Mouse (Mus musculus) forebrain, embryonic 14.5 days (tissue): Measurements from ENCODE around the gene Pheta1. TPM values are rescaled to one million over a fixed set of nuclear protein-coding genes. Genes with fewer than 3 reads are reported as not detected.

Experiments
- ATAC-seq: fragments of 200-750 bp; cut with Nextera tagmentation; 2 replicates; pipeline ENCODE4 v1.8.0; 2017; ENCODE audit warnings: mild to moderate bottlenecking, moderate library complexity
- DNase-seq: peaks from one replicate; pipeline ENCODE4 v3.0.0-alpha.2; 2015; ENCODE audit warnings: low spot score
- H3K27ac ChIP-seq: fragments of 300-500 bp; sonication (generic); 2 replicates; pipeline ENCODE4 v1.5.1; 2014; ENCODE audit warnings: low read depth, mild to moderate bottlenecking, control low read depth, low read length, moderate library complexity
- H3K27me3 ChIP-seq: fragments of 300-500 bp; sonication (generic); replicated peaks from 2 replicates; pipeline ENCODE4 v1.6.1; 2014; ENCODE audit warnings: low read length, control low read depth, mixed read lengths; ENCODE audit not compliant: control insufficient read depth, insufficient read depth
- H3K36me3 ChIP-seq: fragments of 300-500 bp; sonication (generic); 2 replicates; pipeline ENCODE4 v1.6.1; 2014; ENCODE audit warnings: low read length, control low read depth; ENCODE audit not compliant: control insufficient read depth, insufficient read depth
- H3K4me1 ChIP-seq: fragments of 300-500 bp; sonication (generic); 2 replicates; pipeline ENCODE4 v1.6.1; 2014; ENCODE audit warnings: antibody characterized with exemption, low read length, control low read depth; ENCODE audit not compliant: control insufficient read depth, insufficient read depth
- H3K4me2 ChIP-seq: fragments of 300-500 bp; sonication (generic); 2 replicates; pipeline ENCODE4 v1.6.1; 2014; ENCODE audit warnings: mild to moderate bottlenecking, control low read depth, low read length
- H3K4me3 ChIP-seq: fragments of 300-500 bp; sonication (generic); 2 replicates; pipeline ENCODE4 v1.5.1; 2014; ENCODE audit warnings: low read depth, low read length, control low read depth
- H3K9ac ChIP-seq: fragments of 300-500 bp; sonication (generic); 2 replicates; pipeline ENCODE4 v1.6.1; 2014; ENCODE audit warnings: mild to moderate bottlenecking, low read length, control low read depth, moderate library complexity
- H3K9me3 ChIP-seq: fragments of 300-500 bp; sonication (generic); replicated peaks from 2 replicates; pipeline ENCODE4 v1.6.1; 2016; ENCODE audit warnings: low read length, control low read depth, mixed read lengths; ENCODE audit not compliant: control insufficient read depth
- WGBS: fragments of 180-500 bp; shearing (Covaris S2); extraction: QIAGEN DNeasy Blood & Tissue Kit; methylation state at CpG from one replicate; pipeline ENCODE4 v1.1.7; 2014; 5-methylcytosine and 5-hydroxymethylcytosine counted together
- microRNA-seq: library from miRNA; unstranded; fragments of <30 nt; microRNA quantifications from one replicate; pipeline ENCODE4, GENCODE M21; 2016
- polyA plus RNA-seq: library from polyadenylated mRNA; unstranded; fragments of >200 nt; fragmentation: Nextera tagmentation; extraction: Ambion mirVana; gene quantifications from 2 replicates; pipeline ENCODE4 v1.2.1, GENCODE M21; 2014

Gene Pheta1
- polyA plus RNA-seq, 1 experiment from 2014 or later, result 34.7 TPM

DNA sequence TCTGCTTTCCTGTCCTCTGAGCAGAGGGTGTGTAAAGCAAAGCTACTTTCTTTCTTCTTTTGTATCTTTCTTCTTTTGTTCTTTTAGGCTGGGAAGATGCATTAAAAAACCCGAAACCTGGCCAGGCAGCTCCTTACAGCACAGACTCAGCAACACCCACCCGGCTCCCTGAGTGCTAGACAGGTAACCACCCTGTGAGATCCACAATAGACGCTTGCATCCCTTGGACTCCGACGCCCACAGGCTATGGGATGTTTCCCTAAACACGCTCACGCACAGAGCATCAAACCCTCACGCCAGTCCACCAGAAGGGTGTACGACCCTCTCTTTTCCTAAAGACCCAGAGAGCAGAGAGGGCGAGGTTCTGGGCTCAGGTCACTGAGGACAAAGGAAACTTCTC lies 45.9 kb downstream of the Pheta1 start:
- WGBS, result 42% methylated on average over 10 of the region's 10 CpGs
- H3K27ac ChIP-seq, result peak overlapping the region; percentile 75
- no peaks in the 10 kb centered on the region for H3K36me3 ChIP-seq
- H3K9me3 ChIP-seq, result no peaks in the 10 kb centered on the region
- H3K4me3 ChIP-seq, result no peak overlapping the region
- peaks cover 22% of the 10 kb centered on the region for H3K4me1 ChIP-seq
- ATAC-seq (no peak), DNase-seq (no peak)
- H3K27me3 ChIP-seq, result no peaks in the 10 kb centered on the region
- peak overlapping the region; percentile 43; the same call in 1 of the 2 replicates for H3K9ac ChIP-seq
- H3K4me2 ChIP-seq, result peak overlapping the region; percentile 20

DNA sequence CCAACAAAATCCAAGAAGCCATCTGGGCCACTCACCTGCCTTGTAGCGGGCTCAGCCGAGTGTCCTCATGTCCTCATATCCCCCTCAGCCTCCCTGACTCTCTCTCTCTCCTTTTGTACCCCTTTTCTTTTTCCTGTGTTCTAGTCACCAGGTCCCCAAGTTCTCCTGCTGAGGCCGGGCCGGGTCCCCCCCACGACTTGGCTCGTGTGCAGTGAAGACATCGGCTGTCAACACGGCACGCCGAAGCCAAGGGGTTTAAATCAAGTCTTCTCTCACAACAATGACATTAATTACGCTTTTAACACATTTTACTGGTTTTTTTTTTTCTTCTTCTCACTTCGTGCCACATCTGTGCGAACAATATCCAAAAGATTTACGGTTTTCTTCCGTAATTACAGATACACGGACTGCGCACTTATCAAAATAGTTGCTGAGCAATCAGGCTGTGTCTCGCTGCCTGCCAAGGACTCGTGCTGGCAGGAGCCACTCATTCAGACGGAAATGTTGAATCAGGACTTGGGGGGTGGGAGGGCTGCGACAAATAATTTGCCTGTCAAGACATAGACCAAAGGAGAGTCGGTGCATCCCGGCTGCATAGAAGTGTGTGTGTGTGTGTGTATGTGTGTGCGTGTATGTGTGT lies 46.5 kb downstream of the Pheta1 start:
- DNase-seq (peak; percentile 89), ATAC-seq (peak; percentile 70)
- 22% methylated on average over 24 of the region's 24 CpGs for WGBS
- Histone ChIP-seq H3K27me3 (no peaks in the 10 kb centered on the region), H3K9ac (peak overlapping the region; percentile 43; the same call in 1 of the 2 replicates), H3K36me3 (no peaks in the 10 kb centered on the region), H3K4me1 (peaks cover 16% of the 10 kb centered on the region), H3K9me3 (no peaks in the 10 kb centered on the region), H3K4me2 (peak overlapping the region; percentile 20), H3K4me3 (no peak overlapping the region), H3K27ac (peak overlapping the region; percentile 75)

DNA sequence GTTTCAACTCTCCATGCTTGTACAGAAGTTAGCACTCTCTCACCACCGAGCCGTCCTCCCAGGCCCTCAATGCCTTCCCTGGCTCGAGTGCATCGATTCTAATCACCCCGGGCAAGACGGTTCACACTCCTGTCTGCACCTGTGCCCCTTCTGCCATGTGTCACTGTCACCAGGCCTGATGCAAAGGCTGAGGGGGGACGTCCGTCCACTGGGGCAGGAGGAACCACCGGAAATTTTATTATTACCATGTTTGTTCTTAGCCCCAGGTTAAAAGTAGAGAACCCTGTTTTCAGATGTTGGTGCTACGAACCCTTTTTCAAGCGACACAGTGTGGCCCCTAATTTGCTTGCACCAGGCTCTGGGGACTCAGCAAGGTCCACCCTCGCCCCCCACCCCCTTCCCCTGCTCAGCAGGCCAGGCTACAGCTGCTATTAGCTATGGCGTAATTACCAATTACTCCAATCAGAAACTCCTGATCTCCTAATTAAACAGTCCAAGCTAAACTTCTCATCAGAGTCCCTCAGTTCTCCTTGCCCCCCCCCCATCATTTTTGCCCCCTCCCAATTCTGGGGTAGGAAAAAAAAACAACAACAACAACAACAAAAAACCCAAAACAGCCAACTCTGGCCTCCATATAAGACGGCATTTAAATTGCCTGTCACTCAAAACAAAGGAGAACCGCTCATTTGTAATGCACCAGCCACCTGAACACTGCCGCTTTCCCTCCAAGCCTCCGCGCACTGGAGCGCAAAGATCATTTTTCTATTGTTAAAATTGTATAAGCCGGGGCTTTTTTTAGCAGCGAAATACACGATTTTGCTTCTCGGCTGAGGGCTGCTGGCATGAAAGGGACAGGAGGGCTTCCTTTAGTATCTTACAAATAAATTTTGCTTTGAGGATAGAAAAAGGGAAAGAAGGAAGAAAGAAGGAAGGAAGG lies 54.3 kb downstream of the Pheta1 start:
- ATAC-seq, result peak; percentile 56; the same call in 1 of the 2 replicates
- peak overlapping the region; percentile 44; the same call in 1 of the 2 replicates for H3K27ac ChIP-seq
- 9% methylated on average over 23 of the region's 23 CpGs for WGBS
- H3K9me3 ChIP-seq, result no peaks in the 10 kb centered on the region
- no peak overlapping the region for H3K4me3 ChIP-seq
- no peaks in the 10 kb centered on the region for H3K27me3 ChIP-seq
- DNase-seq, result peak; percentile 72
- peak overlapping the region; percentile 22 for H3K9ac ChIP-seq
- H3K4me1 ChIP-seq, result peaks cover 17% of the 10 kb centered on the region
- peak overlapping the region; percentile 19 for H3K4me2 ChIP-seq
- H3K36me3 ChIP-seq, result no peaks in the 10 kb centered on the region

Small RNAs within 50 kb of the gene (microRNA-seq; reads per million reads assigned to microRNA genes)
- not detected for gene Mir7031

Other genes starting within 250 kb of the Pheta1 start
- 1.1 and 1.2 TPM in 2 replicates for gene Acad12, start 230.0 kb upstream of the Pheta1 start, polyA plus RNA-seq
- gene Acad10, start 188.5 kb upstream of the Pheta1 start, polyA plus RNA-seq, result 0.84 and 1.1 TPM in 2 replicates
- 36.8 and 43.5 TPM in 2 replicates for gene Brap, start 188.4 kb upstream of the Pheta1 start, polyA plus RNA-seq
- 43.5 and 49.5 TPM in 2 replicates for gene Atxn2, start 137.6 kb upstream of the Pheta1 start, polyA plus RNA-seq
- gene Sh2b3, start 11.3 kb upstream of the Pheta1 start, polyA plus RNA-seq, result 4.4 and 5.4 TPM in 2 replicates
- gene Cux2, start 201.1 kb downstream of the Pheta1 start, polyA plus RNA-seq, result 16.7 and 30.0 TPM in 2 replicates